In the genomic region with DNA sequence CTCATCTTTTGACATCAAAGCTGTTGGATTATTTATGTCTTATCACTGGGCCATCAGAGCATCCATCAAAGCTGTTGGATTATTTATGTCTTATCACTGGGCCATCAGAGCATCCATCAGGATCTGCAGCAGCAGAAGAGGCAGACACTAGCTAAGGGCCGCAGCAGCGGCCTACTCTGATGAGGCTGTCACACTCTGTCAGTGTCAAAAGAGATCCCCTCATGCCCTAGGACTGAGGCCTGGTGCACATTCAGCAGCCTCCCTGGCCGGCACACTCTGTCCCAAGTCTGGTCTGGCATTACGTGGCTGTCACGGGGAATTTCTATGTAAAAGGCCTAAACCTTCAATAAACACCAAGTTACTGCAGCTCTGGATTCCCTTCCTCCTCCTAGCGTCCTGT, we compare ENCODE assay signal across 39 mouse cellular contexts. TPM values are rescaled to one million over a fixed set of nuclear protein-coding genes. Genes with fewer than 3 reads are reported as not detected.
"Had no signal": no experiment of that assay in that cellular context is flagged by ENCODE, and none has a peak within 500 bp of the region (broad histone marks: within the 10 kb centered on the region; RNA-seq: fewer than 3 reads in every experiment).

No protein-coding gene starts in this region.

- DNase-seq: forebrain, postnatal 0 days; gastrocnemius, postnatal 14 days; gastrocnemius, postnatal 36 days; heart, adult 2 months; heart, postnatal 36 days; kidney, adult 11 months; kidney, adult 2 months; kidney, adult 9 months; kidney, postnatal 14 days; kidney, postnatal 36 days; layer of hippocampus, adult 9-11 months; layer of hippocampus, postnatal 36 days; left cerebral cortex, postnatal 4 days had no signal

- H3K4me3 ChIP-seq: heart, adult 2 months; heart, embryonic 13.5 days; heart, embryonic 15.5 days; hindbrain, embryonic 13.5 days; hindbrain, embryonic 15.5 days; kidney, embryonic 15.5 days; limb, embryonic 13.5 days; limb, embryonic 15.5 days had no signal

- H3K4me1 ChIP-seq: heart, embryonic 13.5 days; heart, embryonic 15.5 days; hindbrain, embryonic 15.5 days; kidney, embryonic 15.5 days; limb, embryonic 13.5 days; limb, embryonic 15.5 days had no signal

RNA-seq across cellular contexts. Expression of gene Tgm5, which starts 16.1 kb away (rescaled TPM):
- total RNA-seq: forebrain, postnatal 0 days; gastrocnemius, postnatal 14 days; gastrocnemius, postnatal 36 days; heart, adult 2 months; heart, postnatal 14 days; heart, postnatal 36 days; hematopoietic stem cell, adult 5-6 weeks; layer of hippocampus, adult 18-20 months; layer of hippocampus, adult 8-10 months; layer of hippocampus, postnatal 14 days; layer of hippocampus, postnatal 36 days; left cerebral cortex, adult 8-10 months; left cerebral cortex, postnatal 10 days; left cerebral cortex, postnatal 25 days; liver, adult 2 months had no signal
- polyA plus RNA-seq: heart, embryonic 15.5 days; heart, postnatal 0 days; hindbrain, embryonic 11.5 days; hindbrain, embryonic 13.5 days; hindbrain, embryonic 15.5 days; intestine, embryonic 16.5 days; limb, embryonic 11.5 days; limb, embryonic 13.5 days; liver, adult 2 months had no signal

RNA-seq across cellular contexts. Expression of gene Epb42, which starts 32.6 kb away (rescaled TPM):
- total RNA-seq: forebrain, postnatal 0 days; gastrocnemius, adult 18-20 months; gastrocnemius, adult 8-10 months; gastrocnemius, postnatal 14 days; gastrocnemius, postnatal 36 days; layer of hippocampus, adult 18-20 months; layer of hippocampus, adult 8-10 months; layer of hippocampus, postnatal 14 days; layer of hippocampus, postnatal 36 days; left cerebral cortex, adult 18-20 months; left cerebral cortex, adult 8-10 months; left cerebral cortex, postnatal 10 days; left cerebral cortex, postnatal 25 days; left cerebral cortex, postnatal 4 days; liver, adult 2 months had no signal

RNA-seq across cellular contexts. Expression of gene Tgm7, which starts 40.1 kb away (rescaled TPM):
- total RNA-seq: forebrain, postnatal 0 days; gastrocnemius, adult 18-20 months; gastrocnemius, adult 8-10 months; gastrocnemius, postnatal 14 days; gastrocnemius, postnatal 36 days; heart, adult 2 months; heart, postnatal 14 days; heart, postnatal 36 days; hematopoietic stem cell, adult 5-6 weeks; hindbrain, postnatal 0 days; left cerebral cortex, postnatal 10 days; left cerebral cortex, postnatal 4 days had no signal
- polyA plus RNA-seq: forebrain, postnatal 0 days; gonadal fat pad, adult 2 months; heart, embryonic 13.5 days; heart, embryonic 15.5 days; heart, postnatal 0 days; hindbrain, embryonic 11.5 days; hindbrain, embryonic 13.5 days; hindbrain, embryonic 15.5 days; hindbrain, postnatal 0 days; large intestine, adult 2 months; limb, embryonic 11.5 days; limb, embryonic 13.5 days; limb, embryonic 15.5 days; liver, adult 2 months had no signal
